Mouse (Mus musculus): ENCODE data around the gene Rbp1.

DNA sequence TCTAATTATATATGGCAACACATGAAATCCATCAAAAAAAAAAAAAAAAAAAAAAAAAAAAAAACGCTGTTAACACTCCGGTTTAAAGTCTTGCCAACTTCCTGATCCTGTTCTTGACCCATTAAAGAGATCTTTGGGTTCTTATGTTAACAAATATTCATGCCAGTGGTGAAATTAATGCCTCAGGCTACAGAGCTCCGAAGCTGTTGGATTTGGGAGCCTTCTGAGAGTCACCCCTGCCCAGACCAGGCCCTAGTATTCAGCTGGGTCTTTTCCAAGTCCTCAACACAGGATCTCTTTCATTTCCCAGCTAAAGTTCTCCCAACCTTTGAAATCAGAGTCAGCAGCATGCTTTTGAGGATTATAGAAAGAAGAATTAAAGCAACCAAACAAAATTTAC lies 7.8 kb downstream of the Rbp1 start:
- no peak for TF ChIP-seq POLR2A (IDR thresholded peaks at IDR 0.05; ENCODE audit: insufficient read depth, low read depth, low read length)
- TF ChIP-seq CTCF (IDR thresholded peaks at IDR 0.05; ENCODE audit: insufficient read depth, low read depth, low read length), result no peak

Data from olfactory bulb, adult 2 months (tissue).